Mouse (Mus musculus) megakaryocyte, embryonic 14.5 days (primary cell): ENCODE data around the gene Lad1.

Source experiments
- FLI1 ChIP-seq: IDR thresholded peaks from 2 replicates; pipeline ENCODE4 v1.6.1; 2012; ENCODE audit warnings: low read length, inconsistent platforms, mixed read lengths
- GATA1 ChIP-seq: IDR thresholded peaks from 3 replicates; pipeline ENCODE4 v1.6.1; 2012; ENCODE audit warnings: mixed read lengths, low read length, inconsistent platforms, borderline replicate concordance

GRCm38 (mm10) chr1:135847611-135848351 is 29.4 kb downstream of the Lad1 start:
- no peak for TF ChIP-seq FLI1
- no peak for TF ChIP-seq GATA1
